Mouse (Mus musculus) ovary, adult 18-20 months (tissue): ENCODE results near the gene Slc30a7.
"Not testable (repeated sequence)": the region's sequence is repeated elsewhere in the genome, so short reads cannot be mapped to it uniquely, and the experiment has no call there.

Experiments used
- DNase-seq: peaks from one replicate; pipeline ENCODE4 v3.0.0; 2022; ENCODE audit warnings: low spot score, mixed read lengths

The Slc30a7 gene

GRCm38 (mm10) chr3:115946272-115946671 is 60.9 kb downstream of the Slc30a7 start:
- no peak for DNase-seq

- DNase-seq, result no peak
These were observed 62.8 kb downstream of the Slc30a7 start for GRCm38 (mm10) chr3:115944376-115944775.

GRCm38 (mm10) chr3:115941464-115941863 is 65.7 kb downstream of the Slc30a7 start:
- no peak for DNase-seq

GRCm38 (mm10) chr3:115940510-115940909 is 66.7 kb downstream of the Slc30a7 start:
- no peak for DNase-seq

- DNase-seq, result peak; percentile 40
These were observed 69.4 kb downstream of the Slc30a7 start for GRCm38 (mm10) chr3:115937807-115938206.

GRCm38 (mm10) chr3:115936734-115937599 is 70.2 kb downstream of the Slc30a7 start:
- no peak for DNase-seq

- DNase-seq, result no peak
These were observed 73.7 kb downstream of the Slc30a7 start for GRCm38 (mm10) chr3:115933293-115934186.

GRCm38 (mm10) chr3:115931701-115932100 is 75.5 kb downstream of the Slc30a7 start:
- DNase-seq, result no peak

GRCm38 (mm10) chr3:115926531-115926930 is 80.7 kb downstream of the Slc30a7 start:
- no peak for DNase-seq

- DNase-seq, result no peak
These were observed 82.6 kb downstream of the Slc30a7 start for GRCm38 (mm10) chr3:115924401-115925190.

- not testable (repeated sequence) for DNase-seq
These were observed 99.8 kb downstream of the Slc30a7 start for GRCm38 (mm10) chr3:115907406-115907805.

GRCm38 (mm10) chr3:115905567-115905966 is 101.6 kb downstream of the Slc30a7 start:
- DNase-seq, result no peak

GRCm38 (mm10) chr3:115905067-115905466 is 102.1 kb downstream of the Slc30a7 start:
- DNase-seq, result no peak

GRCm38 (mm10) chr3:115902301-115902956 is 104.8 kb downstream of the Slc30a7 start:
- no peak for DNase-seq

- DNase-seq, result no peak
These were observed 108.8 kb downstream of the Slc30a7 start for GRCm38 (mm10) chr3:115898354-115898948.

- DNase-seq, result no peak
These were observed 114.0 kb downstream of the Slc30a7 start for GRCm38 (mm10) chr3:115893166-115893565.

- DNase-seq, result no peak
These were observed 114.9 kb downstream of the Slc30a7 start for GRCm38 (mm10) chr3:115892341-115892740.
